11 mouse cellular contexts compared by ENCODE assay signal in genomic region chr2:172661418-172661980, GRCm38 (mm10).
DNase-seq lines count a peak whose midpoint lies in the region; ATAC-seq lines count a peak whose summit lies in the region.
"Had no signal": no experiment of that assay in that cellular context is flagged by ENCODE, and none has a peak within 500 bp of the region (broad histone marks: within the 10 kb centered on the region; RNA-seq: fewer than 3 reads in every experiment).

No protein-coding gene starts in this region.

- no peak overlapping the region for H3K4me3 ChIP-seq in heart, embryonic 11.5 days (ENCODE audit: low read depth, low read length)
- H3K4me3 ChIP-seq in liver, embryonic 12.5 days, result no peak overlapping the region
- 0 out of 2 replicates have a peak overlapping the region, but pooled peaks have one; percentile 18 for H3K4me3 ChIP-seq in embryonic facial prominence, embryonic 10.5 days
- no peak overlapping the region for H3K4me3 ChIP-seq in limb, embryonic 13.5 days

- no peak for ATAC-seq in heart, embryonic 11.5 days (replicated peaks; ENCODE audit: insufficient number of reproducible peaks, low FRiP score, low TSS enrichment)
- ATAC-seq in liver, embryonic 12.5 days, result no peak
- ATAC-seq in limb, embryonic 13.5 days (ENCODE audit: low FRiP score, low read depth), result no peak

- WGBS in heart, embryonic 11.5 days (ENCODE audit: insufficient replicate concordance), result 5% methylated on average over 15 of the region's 15 CpGs
- 7% methylated on average over 15 of the region's 15 CpGs for WGBS in liver, embryonic 12.5 days (ENCODE audit: insufficient replicate concordance)
- WGBS in embryonic facial prominence, embryonic 10.5 days, result 7% methylated on average over 15 of the region's 15 CpGs
- WGBS in limb, embryonic 13.5 days, result 6% methylated on average over 15 of the region's 15 CpGs

- H3K4me2 ChIP-seq in heart, embryonic 11.5 days, result peak overlapping the region; percentile 42
- peak overlapping the region; percentile 12; the same call in 1 of the 2 replicates for H3K4me2 ChIP-seq in liver, embryonic 12.5 days
- peak overlapping the region; percentile 40 for H3K4me2 ChIP-seq in limb, embryonic 13.5 days (replicated peaks)

- H3K9me3 ChIP-seq in heart, embryonic 11.5 days (replicated peaks; ENCODE audit: control insufficient read depth, low read length), result no peaks in the 10 kb centered on the region
- H3K9me3 ChIP-seq in liver, embryonic 12.5 days (replicated peaks), result no peaks in the 10 kb centered on the region
- no peaks in the 10 kb centered on the region for H3K9me3 ChIP-seq in embryonic facial prominence, embryonic 10.5 days
- no peaks in the 10 kb centered on the region; the same call in 1 of the 2 replicates for H3K9me3 ChIP-seq in limb, embryonic 13.5 days

- H3K4me1 ChIP-seq in heart, embryonic 11.5 days (ENCODE audit: control insufficient read depth, insufficient read depth, low read length), result peaks cover 3% of the 10 kb centered on the region; the same call in 1 of the 2 replicates
- no peaks in the 10 kb centered on the region for H3K4me1 ChIP-seq in liver, embryonic 12.5 days
- peaks cover 42% of the 10 kb centered on the region for H3K4me1 ChIP-seq in embryonic facial prominence, embryonic 10.5 days
- H3K4me1 ChIP-seq in limb, embryonic 13.5 days, result peaks cover 24% of the 10 kb centered on the region

- DNase-seq in heart, adult 18-20 months, result no peak
- DNase-seq in liver, result no peak
- peak; percentile 46 for DNase-seq in embryonic facial prominence, embryonic 10.5 days (ENCODE audit: low spot score)
- DNase-seq in thymus, adult 18-20 months, result no peak
- DNase-seq in cerebellum, adult 11-12 months, result no peak
- DNase-seq: adrenal gland, postnatal 10 days; lung, adult 2 months; thymus, adult 2 months had no signal

- peaks cover 33% of the 10 kb centered on the region for H3K27me3 ChIP-seq in heart, embryonic 11.5 days (ENCODE audit: control insufficient read depth, insufficient read depth, low read length)
- H3K27me3 ChIP-seq in liver, embryonic 12.5 days (replicated peaks), result peaks cover 45% of the 10 kb centered on the region
- peaks cover 50% of the 10 kb centered on the region for H3K27me3 ChIP-seq in embryonic facial prominence, embryonic 10.5 days (replicated peaks; ENCODE audit: low read depth, poor library complexity, severe bottlenecking)
- H3K27me3 ChIP-seq in limb, embryonic 13.5 days, result peaks cover 25% of the 10 kb centered on the region

- no peak overlapping the region for H3K27ac ChIP-seq in heart, embryonic 11.5 days (ENCODE audit: low read depth, low read length)
- no peak overlapping the region for H3K27ac ChIP-seq in liver, embryonic 12.5 days
- H3K27ac ChIP-seq in embryonic facial prominence, embryonic 10.5 days (replicated peaks), result peak overlapping the region; percentile 84
- no peak overlapping the region for H3K27ac ChIP-seq in limb, embryonic 13.5 days

- H3K36me3 ChIP-seq in heart, embryonic 11.5 days (ENCODE audit: control insufficient read depth, insufficient read depth, low read length), result no peaks in the 10 kb centered on the region
- H3K36me3 ChIP-seq in liver, embryonic 12.5 days, result no peaks in the 10 kb centered on the region
- H3K36me3 ChIP-seq in embryonic facial prominence, embryonic 10.5 days (replicated peaks), result no peaks in the 10 kb centered on the region
- H3K36me3 ChIP-seq in limb, embryonic 13.5 days, result no peaks in the 10 kb centered on the region

- no peak overlapping the region for H3K9ac ChIP-seq in heart, embryonic 11.5 days (ENCODE audit: low read depth, low read length)
- no peak overlapping the region for H3K9ac ChIP-seq in liver, embryonic 12.5 days
- H3K9ac ChIP-seq in limb, embryonic 13.5 days, result no peak overlapping the region
